Mouse (Mus musculus): ENCODE results near the gene Dgka. TPM values are rescaled to one million over a fixed set of nuclear protein-coding genes. Genes with fewer than 3 reads are reported as not detected.
A peak's percentile ranks its signal among the peaks of the same experiment; 100 is the strongest.

Gene Dgka
- polyA plus RNA-seq (2017; shearing (Covaris generic)): 100 to 1,000 TPM; 322 to 370 TPM

DNA sequence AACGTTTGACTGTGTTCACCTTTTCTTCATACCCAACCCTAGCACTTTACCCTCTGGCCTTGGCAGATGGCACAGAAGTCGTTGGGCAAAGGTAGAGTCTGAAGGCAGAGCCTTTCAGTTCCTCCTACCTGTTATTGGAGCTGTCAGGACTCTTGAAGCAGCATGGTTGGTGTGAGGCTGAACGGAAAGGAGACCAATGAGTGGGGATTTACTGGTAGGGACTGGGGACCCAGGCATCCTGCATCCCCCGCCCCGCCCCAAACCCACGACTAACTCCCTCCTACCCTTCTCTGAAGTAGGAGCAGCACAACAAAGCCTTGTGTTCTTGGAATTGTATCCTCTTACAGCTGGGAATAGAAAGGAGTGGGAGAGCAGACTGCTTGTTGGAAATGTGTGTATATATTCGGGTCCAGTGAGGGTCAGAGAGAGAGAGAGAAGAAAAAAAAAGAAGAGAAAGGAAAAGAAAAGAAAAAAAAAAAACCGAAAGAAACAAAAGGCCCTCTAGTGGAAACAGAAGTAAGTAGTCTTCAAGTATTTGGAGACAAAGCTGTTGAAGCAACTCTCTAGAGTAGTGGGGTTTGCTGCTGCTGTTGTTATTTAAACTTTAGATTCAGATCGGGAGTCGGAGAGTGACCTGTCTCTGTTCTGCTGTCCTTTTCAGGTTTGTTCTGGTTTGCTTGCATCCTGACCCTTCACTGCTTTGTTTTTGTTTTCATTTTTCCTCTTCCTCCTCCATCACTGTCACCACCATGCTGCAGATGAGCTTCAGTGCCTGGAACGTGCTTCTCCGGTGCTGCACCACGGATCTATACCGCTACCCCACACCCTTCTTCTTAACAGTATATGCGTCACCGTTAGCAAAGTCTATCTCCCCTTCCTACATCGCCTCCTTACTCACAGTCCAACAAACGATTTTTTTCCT is at the start of gene Dgka:
Gene Dgka, minus strand, starts transcription at position 176 of the 922 bp plus-strand sequence.
- ATAC-seq: peak; percentile 26

DNA sequence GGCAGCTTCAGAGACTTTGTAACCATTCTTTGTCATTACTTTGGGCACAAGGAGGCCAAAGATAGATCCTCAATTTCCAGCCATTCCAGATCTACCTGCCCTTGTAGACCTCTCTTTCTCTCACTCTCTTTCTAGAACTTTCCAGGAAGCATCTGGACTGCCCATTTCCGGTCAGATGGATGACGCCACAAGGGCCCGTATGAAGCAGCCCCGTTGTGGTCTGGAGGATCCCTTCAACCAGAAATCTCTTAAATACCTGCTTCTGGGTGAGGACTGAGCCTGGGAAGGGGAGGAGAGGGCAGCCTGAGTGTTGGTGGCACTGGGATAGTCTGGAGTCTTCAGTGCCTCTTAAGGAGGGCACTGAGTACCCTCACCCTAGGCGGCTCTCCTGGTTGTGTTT is 49.7 kb upstream of the Dgka start:
- ATAC-seq: no peak

DNA sequence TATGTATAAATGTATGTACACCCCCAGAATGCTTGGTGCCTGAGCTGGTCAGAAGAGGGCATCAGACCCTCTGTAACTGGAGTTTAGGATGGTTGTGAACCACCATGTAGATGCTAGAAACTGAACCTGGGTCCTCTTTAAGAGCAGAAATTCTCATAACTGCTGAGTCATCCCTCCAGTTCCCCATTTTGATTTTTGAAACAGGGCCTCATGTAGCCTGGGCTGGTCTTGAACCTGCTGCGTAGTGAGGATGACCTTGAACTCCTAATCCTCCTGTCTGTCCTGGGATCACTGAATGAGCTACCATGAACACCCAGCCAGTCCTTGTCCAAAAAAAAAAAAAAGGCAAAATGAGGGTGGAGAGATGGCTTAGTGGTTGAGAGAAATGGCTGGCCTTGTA is 48.6 kb upstream of the Dgka start:
- ATAC-seq: no peak

DNA sequence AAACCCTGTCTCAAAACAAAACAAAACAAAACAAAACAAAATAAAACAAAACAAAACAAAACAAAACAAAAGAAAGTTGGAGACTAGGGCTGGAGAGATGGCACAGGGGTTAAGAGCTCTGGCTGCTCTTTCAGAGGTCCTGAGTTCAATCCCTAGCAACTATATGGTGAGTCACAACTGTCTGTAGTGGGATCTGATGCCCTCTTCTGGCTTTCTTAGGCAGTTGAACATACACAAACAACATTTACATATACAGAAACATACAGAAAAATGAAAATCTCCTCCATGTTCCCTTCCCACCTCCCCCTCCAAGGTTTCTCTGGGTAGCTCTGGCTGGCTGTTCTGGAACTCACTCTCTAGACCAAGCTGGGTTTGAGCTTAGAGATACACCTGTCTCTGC is 47.4 kb upstream of the Dgka start:
- ATAC-seq: no peak

DNA sequence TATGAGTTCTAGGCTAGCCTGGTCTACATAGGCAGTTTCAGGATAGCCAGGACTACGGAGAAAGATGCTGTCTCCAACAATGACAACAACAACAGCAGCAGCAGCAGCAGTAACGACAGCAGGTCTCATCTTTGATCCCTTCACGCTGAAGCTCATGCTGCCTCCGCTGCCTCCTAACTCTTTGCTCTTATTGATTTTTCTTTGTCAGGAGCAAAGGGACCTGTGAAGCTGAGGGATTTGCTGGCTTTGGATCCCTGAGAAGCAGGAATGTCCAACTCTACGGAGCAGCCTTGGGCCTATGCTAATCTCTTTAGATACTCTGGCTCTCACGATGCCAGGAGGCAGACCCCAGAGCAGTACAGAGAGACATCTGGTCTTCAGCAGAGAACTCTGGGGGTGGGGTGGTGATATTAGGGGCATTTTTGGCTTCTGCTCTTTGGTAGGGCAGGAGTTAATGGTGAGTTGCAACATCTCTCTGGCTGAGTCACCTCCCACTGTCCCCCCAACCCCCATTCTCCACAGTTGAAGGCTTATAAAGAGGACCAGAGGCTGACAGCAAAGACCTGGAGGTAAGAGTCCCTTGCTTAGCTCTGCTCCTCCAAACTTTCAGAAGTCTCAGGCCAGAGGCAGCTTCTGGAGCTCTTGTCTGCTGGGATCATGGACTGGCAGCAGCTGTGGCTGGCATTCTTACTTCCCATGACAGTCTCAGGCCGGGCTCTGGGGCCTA is 45.9 kb upstream of the Dgka start, which contains the start of gene Mmp19:
Gene Mmp19, plus strand, starts transcription at position 513 of the 727 bp plus-strand sequence.
- no peak for ATAC-seq

DNA sequence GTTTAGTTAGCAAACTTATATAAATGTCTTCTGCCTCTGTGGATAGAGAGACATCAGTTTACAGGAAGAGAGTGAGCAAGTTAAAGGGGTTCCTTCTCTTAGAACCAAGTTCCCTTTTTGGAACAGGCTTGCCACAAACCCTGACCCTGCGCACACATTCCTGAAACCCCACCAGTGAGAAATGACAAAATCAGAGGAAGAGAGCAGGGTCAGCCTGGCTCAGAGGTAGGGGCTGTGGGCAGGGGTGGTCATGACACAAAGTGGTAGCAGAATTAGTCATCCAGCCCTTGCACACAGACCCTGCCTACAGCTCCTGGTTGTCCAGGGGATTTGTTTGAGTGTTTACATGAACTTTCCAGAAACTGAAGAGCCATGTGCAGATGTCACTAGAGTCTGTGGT is 35.5 kb upstream of the Dgka start:
- no peak for ATAC-seq

DNA sequence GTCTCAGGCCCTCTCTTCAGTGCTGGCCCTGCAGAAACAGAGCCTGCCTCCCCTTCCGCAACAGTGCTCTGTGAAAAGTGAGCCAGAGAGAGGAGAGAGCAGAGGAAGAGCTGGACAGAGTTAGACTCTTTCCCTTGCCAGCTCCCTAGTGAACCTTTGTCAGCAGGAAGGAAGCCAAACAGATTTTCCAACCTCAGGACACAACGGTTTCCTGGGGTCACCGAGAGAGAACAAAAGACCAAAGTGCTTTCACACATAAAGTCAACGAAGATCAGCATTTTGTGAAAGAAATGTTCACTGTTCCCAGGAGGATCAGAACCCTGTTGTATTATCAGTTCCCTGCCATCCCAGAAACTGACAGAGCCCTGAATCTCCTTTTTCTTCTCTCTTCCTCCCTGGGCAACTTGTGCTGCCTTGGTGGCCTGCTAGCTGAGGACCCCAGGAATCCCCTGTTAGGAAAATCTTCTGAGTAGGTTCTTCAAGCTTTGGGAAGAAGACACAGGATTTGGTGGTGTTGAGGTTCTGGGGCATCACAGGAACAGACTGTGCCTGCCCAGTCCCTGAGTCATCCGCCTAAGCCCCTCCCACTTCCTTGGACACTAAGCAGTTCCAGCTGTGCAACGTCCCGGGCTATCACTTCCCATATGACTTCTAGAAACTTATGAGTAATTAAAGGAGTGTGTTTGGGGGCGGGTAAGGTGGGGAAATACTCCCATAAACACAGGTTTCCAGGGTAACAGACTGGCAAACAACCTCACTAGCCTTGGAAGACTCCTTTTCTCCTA is 34.5 kb upstream of the Dgka start:
- no peak for ATAC-seq

DNA sequence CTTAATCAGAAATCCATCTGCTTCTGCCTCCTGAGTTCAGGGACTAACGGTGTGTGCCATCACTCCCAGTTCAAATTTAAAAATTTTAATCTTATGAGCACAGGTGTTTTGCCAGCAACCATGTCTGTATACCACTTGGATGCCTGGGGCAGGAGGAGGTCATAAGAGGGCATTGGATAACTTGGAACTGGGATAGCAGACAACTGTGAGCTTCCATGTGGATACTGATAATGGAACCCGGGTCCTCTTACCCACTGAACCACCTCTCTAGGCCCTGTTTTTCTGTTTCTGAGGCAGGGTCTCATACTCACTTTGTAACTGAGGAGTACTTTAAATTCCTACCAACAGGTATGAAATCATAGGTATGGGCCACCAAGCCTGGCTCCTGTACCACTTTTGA is 33.8 kb upstream of the Dgka start:
- ATAC-seq: no peak

DNA sequence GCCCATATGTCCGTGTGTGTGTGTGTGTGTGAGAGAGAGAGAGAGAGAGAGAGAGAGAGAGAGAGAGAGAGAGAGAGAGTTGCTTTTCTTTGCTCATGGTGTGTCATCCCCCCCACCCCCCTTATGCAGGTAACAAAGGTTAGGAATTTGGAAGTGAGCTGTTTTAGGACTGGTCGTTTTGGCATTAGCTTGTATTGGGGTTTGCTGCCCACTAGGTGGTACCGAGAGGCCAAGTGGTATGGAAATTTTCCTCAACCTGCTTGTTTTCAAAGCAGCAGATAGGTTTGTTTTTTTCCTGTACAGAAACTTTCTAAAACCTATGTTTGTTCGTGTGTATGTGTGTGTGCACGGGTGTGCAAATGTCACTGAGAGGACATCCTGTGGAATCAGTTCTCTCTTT is 29.0 kb upstream of the Dgka start:
- ATAC-seq: no peak

DNA sequence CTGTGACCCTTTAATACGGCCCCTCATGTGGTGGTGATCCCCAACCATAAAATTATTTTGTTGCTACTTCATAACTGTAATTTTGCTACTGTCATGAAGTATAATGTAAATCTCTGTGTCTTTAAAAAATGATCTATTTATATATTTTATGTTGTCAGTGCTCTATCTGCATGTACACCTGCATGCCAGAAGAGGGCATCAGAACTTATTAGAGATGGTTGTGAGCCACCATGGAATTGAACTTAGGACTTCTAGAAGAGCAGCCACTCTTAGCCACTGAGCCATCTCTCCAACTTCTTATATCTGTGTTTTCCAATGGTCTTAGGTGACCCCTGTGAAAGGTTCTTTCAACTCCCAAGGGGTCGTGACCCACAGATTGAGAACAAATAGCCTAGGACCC is 28.2 kb upstream of the Dgka start:
- no peak for ATAC-seq

DNA sequence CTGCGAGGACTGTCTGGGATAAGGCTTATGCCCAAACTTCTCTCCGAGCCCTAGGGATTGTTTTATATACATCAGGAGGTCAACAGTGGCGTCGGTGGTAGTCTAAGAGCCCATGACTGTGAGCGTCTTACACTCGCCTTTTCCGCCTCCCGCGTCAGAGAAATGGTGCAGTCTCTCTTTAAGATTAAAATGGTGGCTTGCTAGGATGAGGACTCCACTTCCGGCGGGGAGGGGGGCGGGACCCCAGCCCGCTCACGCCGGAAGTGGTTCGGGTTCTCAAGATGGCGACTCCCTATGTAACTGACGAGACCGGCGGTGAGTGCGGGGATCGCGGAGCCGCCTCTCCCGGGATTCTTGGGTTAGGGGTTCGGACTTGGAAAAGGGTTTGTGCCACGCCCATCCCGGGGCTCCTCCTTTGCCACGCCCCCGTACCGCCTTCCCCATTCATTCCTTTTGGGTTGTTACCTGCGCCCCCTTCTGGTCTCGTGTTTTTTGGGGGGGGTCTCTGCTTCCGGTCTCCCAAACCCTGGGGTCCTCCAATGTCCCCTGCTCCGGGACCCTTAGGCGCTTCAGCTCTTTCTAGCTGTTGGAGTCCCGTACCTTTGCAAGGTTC is 3.7 kb upstream of the Dgka start:
- peak; percentile 53 for ATAC-seq

DNA sequence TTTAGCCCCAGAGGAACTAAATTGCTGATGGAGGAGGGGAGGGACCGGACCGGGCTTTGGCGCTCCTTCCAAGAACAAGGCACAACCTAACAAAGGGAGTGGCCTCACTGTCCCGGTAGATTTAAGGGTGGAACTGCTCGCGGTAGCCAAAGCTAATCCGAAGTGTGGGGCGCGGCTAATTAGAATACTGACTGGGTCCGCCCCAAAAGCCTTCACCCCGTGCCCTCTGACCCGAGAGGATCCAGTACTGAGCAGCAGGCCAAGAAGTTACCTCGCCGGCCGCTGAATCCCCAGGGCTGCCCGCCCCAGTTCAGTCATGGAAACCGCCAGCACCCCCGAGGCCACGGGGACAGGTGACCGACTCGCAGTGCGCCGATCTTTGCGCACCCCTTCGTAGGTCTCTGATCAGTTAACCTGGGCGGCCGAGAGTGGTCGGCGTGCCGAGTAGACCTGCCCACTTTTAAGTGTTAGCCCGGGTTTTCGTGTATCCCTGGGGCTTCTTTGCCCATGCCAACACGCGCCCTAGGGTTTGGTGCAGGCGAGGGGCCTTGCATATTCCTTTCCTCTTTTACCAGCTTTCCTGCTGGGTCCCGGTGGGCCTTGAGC is 3.1 kb upstream of the Dgka start, which contains the start of gene Pym1:
Gene Pym1, plus strand, starts transcription at position 244 of the 606 bp plus-strand sequence.
- ATAC-seq: peak; percentile 27

DNA sequence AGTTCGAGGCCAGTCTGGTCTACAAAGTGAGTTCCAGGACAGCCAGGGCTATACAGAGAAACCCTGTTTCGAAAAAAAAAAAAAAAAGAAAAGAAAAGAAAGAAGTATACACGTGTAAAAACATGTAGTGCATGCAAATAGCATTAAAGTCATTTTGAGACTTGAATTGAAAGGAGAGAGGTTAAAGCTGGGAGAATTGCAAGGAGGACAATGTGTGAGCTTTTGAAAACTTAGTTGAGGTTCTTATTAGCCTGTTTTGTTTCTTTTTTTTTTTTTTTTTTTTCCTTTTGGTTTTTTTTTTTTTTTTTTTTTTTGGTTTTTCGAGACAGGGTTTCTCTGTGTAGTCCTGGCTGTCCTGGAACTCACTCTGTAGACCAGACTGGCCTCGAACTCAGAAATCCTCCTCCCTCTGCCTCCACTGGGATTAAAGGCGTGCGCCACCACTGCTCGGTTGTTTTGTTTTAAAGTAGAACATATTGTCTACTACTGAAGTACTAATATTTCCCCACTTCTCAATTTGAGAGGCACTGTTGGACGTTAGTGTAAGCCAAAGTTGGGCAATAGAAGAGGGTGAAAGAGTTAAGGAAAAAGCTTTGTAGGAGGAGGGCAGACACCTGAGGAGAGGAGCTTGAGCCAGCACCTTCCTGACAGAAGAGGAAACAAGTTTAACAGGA is 2.5 kb upstream of the Dgka start:
- ATAC-seq: no peak

DNA sequence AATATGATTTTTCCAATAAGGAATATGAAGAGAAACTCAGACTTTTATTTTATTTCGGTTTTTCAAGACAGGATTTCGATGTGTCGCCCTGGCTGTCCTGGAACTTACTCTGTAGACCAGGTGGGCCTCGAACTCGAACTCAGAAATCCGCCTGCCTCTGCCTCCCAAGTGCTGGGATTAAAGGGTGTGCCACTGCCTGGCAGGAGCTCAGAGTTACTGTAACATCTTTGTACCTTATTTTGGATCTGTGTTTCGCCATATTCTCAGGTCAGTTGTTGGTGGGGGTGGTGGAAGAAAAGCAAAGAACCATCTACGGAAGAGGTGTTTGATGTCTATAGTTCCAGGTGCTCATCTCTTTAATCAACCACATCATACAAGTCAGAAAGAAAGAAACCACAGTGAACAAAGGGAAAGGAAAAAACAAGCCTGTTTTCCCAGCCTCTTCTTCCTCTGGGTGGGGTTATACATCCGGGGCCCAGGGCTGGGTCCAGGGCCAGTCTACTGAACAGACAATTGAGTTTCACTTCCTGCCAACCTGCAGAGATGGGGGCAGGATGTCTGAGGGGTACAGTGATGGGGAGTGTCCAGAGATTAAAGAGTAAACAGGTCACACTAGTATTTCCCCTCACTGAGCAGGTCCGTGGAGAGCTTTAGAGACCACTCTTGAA is 1.4 kb upstream of the Dgka start:
- peak; percentile 64 for ATAC-seq

DNA sequence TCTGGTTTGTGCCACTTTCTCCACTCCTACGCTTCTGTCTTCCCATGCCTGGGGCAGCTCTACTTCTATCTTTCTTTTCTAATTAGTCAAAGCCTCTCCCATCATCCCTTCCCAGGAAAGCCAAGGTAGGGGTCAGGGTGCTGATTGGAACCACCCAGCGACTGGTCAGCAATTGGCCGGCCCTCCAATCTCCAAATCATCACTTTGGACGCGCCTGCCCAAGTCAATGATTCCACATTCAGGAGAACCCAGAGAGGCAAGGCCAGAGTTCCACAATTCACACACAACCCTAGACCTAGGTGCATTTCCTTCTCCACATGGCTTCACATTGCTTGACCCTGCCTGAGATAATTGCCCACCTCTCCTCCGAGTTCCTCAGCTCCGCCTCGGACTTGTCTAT is 444 bp downstream of the Dgka start:
- no peak for ATAC-seq

DNA sequence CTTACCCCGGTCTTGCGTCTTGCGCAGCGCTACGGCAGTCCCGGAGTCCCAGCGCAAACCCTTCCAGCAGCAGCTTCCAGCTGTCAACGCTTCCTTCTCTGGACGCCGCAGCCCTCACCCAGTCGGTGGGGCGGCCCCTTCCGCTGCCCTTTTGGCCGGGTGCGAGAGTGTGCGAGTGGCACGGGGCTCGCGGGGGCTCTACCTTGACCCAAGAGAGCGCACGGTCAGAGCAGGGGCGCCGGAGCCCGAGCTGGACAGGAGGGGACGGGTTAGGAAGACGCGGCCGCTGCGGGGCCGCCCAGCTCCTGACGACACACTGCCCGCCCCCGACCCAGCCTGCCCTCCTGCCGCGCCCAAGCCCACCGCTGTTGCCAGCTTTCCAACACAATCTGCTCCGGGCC is 864 bp downstream of the Dgka start:
- ATAC-seq: no peak

DNA sequence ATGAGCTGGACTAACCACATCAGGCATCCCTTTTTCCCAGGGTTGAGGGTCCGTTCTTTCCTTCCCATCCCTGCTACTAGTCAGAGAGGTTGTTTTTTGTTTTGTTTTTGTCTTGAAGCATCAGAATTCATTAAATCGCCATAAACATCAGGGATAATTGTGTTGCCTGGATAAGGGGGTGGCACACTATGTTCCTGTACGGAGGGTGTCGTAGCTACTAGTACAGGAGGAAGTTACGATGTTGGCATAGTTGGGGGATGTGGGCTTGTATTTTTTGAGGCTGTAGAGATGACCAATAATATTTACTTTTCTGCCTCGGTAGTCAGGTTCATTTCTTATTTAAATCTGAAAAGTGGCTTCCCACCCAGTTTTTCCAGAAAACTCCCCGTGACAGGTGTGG is 1.4 kb downstream of the Dgka start:
- no peak for ATAC-seq

DNA sequence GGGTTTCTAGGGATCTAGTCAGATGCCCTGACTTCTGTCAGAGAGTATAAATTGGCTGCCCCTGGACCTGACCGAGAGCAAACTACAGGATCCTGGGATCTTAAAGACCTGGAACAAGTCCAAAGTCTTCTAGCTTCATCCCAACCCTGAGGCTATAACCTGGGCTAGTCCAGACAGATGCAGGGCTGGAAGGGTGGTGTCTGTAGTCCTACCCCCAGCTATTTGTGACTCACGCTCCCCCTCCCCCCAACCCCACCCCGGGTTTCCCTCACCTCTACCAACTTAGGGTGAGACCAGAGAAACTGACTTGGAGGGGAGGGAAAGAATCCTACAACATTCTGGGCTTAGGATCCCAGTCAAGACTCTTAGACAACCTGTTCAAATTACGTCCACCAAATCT is 2.0 kb downstream of the Dgka start:
- no peak for ATAC-seq

DNA sequence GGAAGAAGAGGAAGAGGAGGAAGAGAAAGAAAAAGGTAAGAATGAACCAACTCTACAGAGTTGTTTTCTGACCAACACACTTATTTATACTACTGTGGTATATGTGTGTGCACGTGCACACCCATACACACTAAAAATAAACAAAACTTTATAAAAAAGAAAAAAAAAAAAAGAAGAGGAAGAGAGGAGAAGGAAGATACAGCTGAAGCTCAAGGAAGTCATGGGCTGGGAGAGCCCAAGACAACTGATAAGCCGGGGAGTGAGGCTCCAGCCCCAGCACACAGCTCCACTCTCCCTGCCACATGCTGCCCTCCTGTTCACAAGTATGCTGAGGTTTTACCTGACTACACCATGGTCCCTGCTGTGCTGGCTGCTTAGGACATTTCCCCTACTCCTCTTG is 4.4 kb downstream of the Dgka start:
- ATAC-seq: no peak

DNA sequence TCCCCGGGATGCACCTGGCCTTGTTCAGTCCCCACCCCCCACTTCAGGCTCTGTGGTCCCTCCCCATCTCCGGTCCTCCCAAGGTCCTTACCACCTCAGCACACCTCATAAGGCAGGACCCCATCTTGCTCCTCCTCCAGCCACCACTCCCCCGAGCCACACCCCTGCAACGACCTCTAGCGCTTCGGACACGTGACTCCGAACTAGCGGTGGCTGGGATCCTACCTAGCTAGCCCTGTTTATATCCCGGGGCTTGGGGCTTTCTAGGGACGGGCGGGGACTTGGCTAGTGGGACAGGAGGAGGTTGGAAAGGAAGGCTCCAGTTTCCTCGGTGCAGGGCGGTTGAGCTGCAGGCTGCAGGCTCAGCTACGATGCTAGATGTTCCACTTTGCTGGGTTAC is 7.2 kb downstream of the Dgka start:
- ATAC-seq: no peak

DNA sequence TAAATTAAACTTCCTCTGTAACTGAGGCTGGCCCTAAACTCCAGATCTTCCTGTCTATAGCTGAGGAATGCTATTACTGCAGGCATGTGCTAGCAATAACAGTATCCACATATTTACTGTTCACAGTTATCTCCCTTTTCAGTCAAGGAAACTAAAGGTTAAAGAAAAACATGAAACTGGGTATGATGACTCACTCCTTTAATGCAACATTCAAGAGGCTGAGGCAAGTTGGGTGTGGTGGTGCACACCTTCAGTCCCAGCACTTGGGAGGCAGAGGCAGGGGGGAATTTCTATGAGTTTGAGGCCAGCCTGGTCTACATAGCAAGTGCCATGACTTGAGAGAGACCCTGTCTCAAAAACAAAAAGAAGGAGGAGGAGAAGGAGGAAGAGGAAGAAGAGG is 12.7 kb downstream of the Dgka start:
- ATAC-seq: no peak

Measured in CD4-positive, CD25-positive, alpha-beta regulatory T cell, adult 4 months (primary cell).